Mouse (Mus musculus) retina, postnatal 1 day (tissue): ENCODE measurements around the gene Ypel3.

Experiments
- DNase-seq: peaks from one replicate; pipeline ENCODE4 v3.0.0-alpha.2; 2012

Ypel3 gene

GRCm38 (mm10) chr7:126817595-126817994 lies 40.8 kb downstream of the Ypel3 start:
- DNase-seq = no peak

GRCm38 (mm10) chr7:126818818-126819217 lies 42.1 kb downstream of the Ypel3 start:
- no peak for DNase-seq

- peak; percentile 91 for DNase-seq
Measured at GRCm38 (mm10) chr7:126821835-126822511, 45.2 kb downstream of the Ypel3 start.

GRCm38 (mm10) chr7:126822741-126823140 lies 46.0 kb downstream of the Ypel3 start:
- DNase-seq = peak; percentile 13

- DNase-seq = peak; percentile 78
Measured at GRCm38 (mm10) chr7:126823202-126823711, 46.5 kb downstream of the Ypel3 start.

- DNase-seq = peak; percentile 34
Measured at GRCm38 (mm10) chr7:126823940-126824339, 47.2 kb downstream of the Ypel3 start.

- DNase-seq = peak; percentile 30
Measured at GRCm38 (mm10) chr7:126825403-126825802, 48.6 kb downstream of the Ypel3 start.

- peak; percentile 50 for DNase-seq
Measured at GRCm38 (mm10) chr7:126825952-126826351, 49.2 kb downstream of the Ypel3 start.
